Mouse (Mus musculus): Measurements from ENCODE around the gene Pstpip1.

DNA sequence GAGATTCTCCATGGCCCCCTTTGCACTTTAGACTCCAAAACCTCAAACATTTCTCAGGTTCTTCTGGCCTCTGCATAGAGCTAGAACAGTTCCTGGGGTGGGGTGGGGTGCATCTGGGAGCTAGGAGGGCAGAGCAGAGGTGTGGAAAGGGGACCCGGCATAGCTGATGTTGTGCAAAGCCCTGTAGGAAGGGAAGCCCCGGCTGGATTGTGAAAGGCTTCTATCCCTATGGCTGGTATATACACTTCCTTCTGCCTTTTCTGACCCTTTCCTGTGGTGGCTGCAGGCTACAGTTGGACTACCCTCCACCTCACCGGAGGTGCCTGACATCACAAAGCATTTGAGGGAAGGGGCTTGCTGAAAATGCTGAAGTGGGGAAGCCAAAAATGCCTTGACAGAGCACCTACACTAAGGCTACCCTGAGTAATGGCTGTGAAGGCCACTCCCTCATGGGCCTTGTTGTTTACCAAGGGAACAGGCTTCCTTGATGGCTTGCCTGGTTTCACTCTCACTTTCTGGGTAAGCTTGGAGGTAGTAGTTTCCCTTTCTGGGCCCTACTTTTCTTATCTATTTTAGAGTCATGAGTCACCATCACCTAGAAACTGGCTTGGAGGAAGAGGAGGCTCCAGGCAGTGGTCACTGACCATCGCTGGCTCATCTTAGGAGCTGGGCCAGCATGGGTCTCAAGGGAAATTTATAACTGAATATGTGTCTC, 8.0 kb downstream of the Pstpip1 start:
- TF ChIP-seq CTCF (IDR thresholded peaks at IDR 0.05; ENCODE audit: borderline replicate concordance, extremely low read depth, insufficient read depth, insufficient read length) = no peak
- TF ChIP-seq POLR2A (IDR thresholded peaks at IDR 0.05; ENCODE audit: borderline replicate concordance, extremely low read depth, insufficient read depth, insufficient read length, poor library complexity, severe bottlenecking) = no peak

Data from brain, embryonic 14.5 days (tissue).